Comparison of ENCODE assay signal across 7 mouse cellular contexts in the genomic region with DNA sequence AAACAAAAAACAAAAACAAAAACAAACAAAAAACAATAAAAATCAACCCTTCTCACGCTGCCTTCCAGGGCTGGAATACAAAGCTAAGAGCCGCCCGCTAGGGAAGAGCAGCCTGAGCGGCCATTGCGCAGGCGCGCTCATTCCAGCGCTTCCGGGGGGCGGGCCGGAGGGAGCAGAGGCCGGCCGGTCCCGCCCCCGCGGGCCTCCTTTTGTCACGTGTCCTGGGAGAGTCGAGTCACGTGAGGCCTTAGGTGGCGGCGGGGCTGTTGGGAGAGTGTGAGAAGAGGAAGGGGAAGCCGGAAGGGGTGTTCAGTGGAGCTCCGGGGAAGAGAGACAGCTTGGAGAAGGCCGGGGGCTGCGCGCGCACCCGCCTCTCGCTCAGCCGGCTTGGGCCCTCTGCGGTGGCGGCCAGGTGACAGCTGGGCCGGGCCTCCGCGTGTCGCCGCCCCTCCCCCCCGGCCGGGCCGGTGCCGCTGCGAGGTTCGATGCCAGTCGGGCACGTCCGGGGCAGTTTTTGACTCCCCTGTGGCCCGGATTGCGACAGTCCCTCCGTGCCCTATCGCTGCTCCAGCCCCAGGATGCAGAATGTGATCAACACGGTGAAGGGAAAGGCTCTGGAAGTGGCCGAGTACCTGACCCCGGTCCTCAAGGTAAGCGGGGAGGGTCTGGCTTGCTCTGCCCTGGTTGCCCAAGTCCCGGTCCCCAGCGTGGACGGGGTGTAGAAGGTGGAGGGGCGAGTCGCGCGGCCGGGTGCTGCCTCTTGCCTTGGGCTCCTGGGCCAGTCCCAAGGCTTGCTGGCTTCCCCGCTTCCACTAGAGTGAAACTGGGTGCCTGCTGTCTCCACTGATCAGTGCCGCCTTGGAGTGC. TPM values are rescaled to one million over a fixed set of nuclear protein-coding genes. Genes with fewer than 3 reads are reported as not detected.
DNase-seq lines count a peak whose midpoint lies in the region; ATAC-seq lines count a peak whose summit lies in the region.

A gene (minus strand): TSS at position 185 of the 867 bp plus-strand sequence.
A gene (plus strand): TSS at position 264 of the 867 bp plus-strand sequence.

- H3K4me3 ChIP-seq in intestine, embryonic 15.5 days (replicated peaks): peak within 1 kb of the TSS; percentile 90
- peak within 1 kb of the TSS; percentile 90 for H3K4me3 ChIP-seq in midbrain, embryonic 10.5 days

- intact Hi-C loops in gastrocnemius, postnatal 36 days (cut with DNase I): loop anchor here (10.0 kb wide), 1 partner anchor 414 kb away; a partner anchor contains a TSS
- intact Hi-C loops in left cerebral cortex, postnatal 25 days (cut with DNase I): loop anchor here (5.0 kb wide), 1 partner anchor 411 kb away; a partner anchor contains a TSS

- no peaks in the 10 kb centered on the region for H3K4me1 ChIP-seq in intestine, embryonic 15.5 days (replicated peaks)
- H3K4me1 ChIP-seq in midbrain, embryonic 10.5 days: peaks cover 30% of the 10 kb centered on the region

- ATAC-seq in intestine, embryonic 15.5 days: peak; percentile 98

- H3K36me3 ChIP-seq in intestine, embryonic 15.5 days: 0 out of 2 replicates have a peak, but pooled peaks cover 3% of the 10 kb centered on the region
- peaks cover 20% of the 10 kb centered on the region for H3K36me3 ChIP-seq in midbrain, embryonic 10.5 days

- H3K4me2 ChIP-seq in intestine, embryonic 15.5 days (replicated peaks): peak within 1 kb of the TSS; percentile 74

- no peaks in the 10 kb centered on the region for H3K27me3 ChIP-seq in intestine, embryonic 15.5 days (replicated peaks)
- H3K27me3 ChIP-seq in midbrain, embryonic 10.5 days (ENCODE audit: low read depth, poor library complexity, severe bottlenecking): no peaks in the 10 kb centered on the region

- peak; percentile 97 for DNase-seq in adrenal gland, adult 2 months
- DNase-seq in embryo, embryonic 11.5 days (ENCODE audit: low read depth, low spot score): peak; percentile 92
- peak; percentile 87 to 95 for DNase-seq in gastrocnemius, postnatal 36 days
- DNase-seq in left cerebral cortex, postnatal 25 days (ENCODE audit: low spot score in 2 of 2): peak; percentile 95 to 97
- peak; percentile 97 for DNase-seq in midbrain, embryonic 10.5 days (ENCODE audit: low spot score)
- peak; percentile 95 for DNase-seq in right cerebral cortex, postnatal 4 days

- peak within 1 kb of the TSS; percentile 91 for H3K27ac ChIP-seq in intestine, embryonic 15.5 days
- H3K27ac ChIP-seq in midbrain, embryonic 10.5 days (replicated peaks): peak within 1 kb of the TSS; percentile 93

- under 1% methylated on average over 58 of the region's 64 CpGs for WGBS in intestine, embryonic 15.5 days
- under 1% methylated on average over 64 of the region's 64 CpGs for WGBS in midbrain, embryonic 10.5 days

- H3K9ac ChIP-seq in intestine, embryonic 15.5 days: peak within 1 kb of the TSS; percentile 89

- no peaks in the 10 kb centered on the region for H3K9me3 ChIP-seq in intestine, embryonic 15.5 days
- no peaks in the 10 kb centered on the region for H3K9me3 ChIP-seq in midbrain, embryonic 10.5 days (replicated peaks)

RNA-seq across cellular contexts. Expression of the first gene that starts in this region (rescaled TPM):
- 10 to 100 TPM; 29.4 to 35.2 TPM for total RNA-seq in adrenal gland, adult 2 months (2021)
- 4.7 and 5.7 TPM in 2 replicates for polyA plus RNA-seq in adrenal gland, adult 2 months (2012; rRNA removed)
- 1 to 10 TPM; 3.3 to 5.1 TPM for total RNA-seq in gastrocnemius, postnatal 36 days (2021)
- 21.7 and 22.0 TPM in 2 replicates for polyA plus RNA-seq in intestine, embryonic 15.5 days (2015; fragmentation: Nextera tagmentation; extraction: Ambion mirVana)
- 10 to 100 TPM; 45.0 to 50.4 TPM for total RNA-seq in left cerebral cortex, postnatal 25 days (2021)
- 13.5 and 15.7 TPM in 2 replicates for polyA plus RNA-seq in midbrain, embryonic 10.5 days (2016; fragmentation: Nextera tagmentation; extraction: Ambion mirVana)

RNA-seq across cellular contexts. Expression of the second gene that starts in this region (rescaled TPM):
- total RNA-seq in adrenal gland, adult 2 months (2021): 10 to 100 TPM; 52.5 to 62.2 TPM
- 44.0 and 55.5 TPM in 2 replicates for polyA plus RNA-seq in adrenal gland, adult 2 months (2012; rRNA removed)
- 10 to 100 TPM; 17.4 to 19.4 TPM for total RNA-seq in gastrocnemius, postnatal 36 days (2021)
- 38.3 and 40.9 TPM in 2 replicates for polyA plus RNA-seq in intestine, embryonic 15.5 days (2015; fragmentation: Nextera tagmentation; extraction: Ambion mirVana)
- total RNA-seq in left cerebral cortex, postnatal 25 days (2021): 10 to 100 TPM; 42.8 to 46.1 TPM
- polyA plus RNA-seq in midbrain, embryonic 10.5 days (2016; fragmentation: Nextera tagmentation; extraction: Ambion mirVana): 35.8 and 36.1 TPM in 2 replicates

Comparison
In these comparisons a context has a peak if more than half of its experiments do, and no peak if none do; other contexts are left out.
1. Peak in every context shown above with its lines: DNase-seq, ATAC-seq, H3K4me3 ChIP-seq and H3K27ac ChIP-seq.
2. RNA of the first gene that starts in this region (total RNA-seq): 45.0 to 50.4 TPM in left cerebral cortex, postnatal 25 days and 29.4 to 35.2 TPM in adrenal gland, adult 2 months; 3.3 to 5.1 TPM in gastrocnemius, postnatal 36 days; every median in the first group is over 4 times any median in the second.